33 mouse cellular contexts compared by ENCODE assay signal in the genomic region with DNA sequence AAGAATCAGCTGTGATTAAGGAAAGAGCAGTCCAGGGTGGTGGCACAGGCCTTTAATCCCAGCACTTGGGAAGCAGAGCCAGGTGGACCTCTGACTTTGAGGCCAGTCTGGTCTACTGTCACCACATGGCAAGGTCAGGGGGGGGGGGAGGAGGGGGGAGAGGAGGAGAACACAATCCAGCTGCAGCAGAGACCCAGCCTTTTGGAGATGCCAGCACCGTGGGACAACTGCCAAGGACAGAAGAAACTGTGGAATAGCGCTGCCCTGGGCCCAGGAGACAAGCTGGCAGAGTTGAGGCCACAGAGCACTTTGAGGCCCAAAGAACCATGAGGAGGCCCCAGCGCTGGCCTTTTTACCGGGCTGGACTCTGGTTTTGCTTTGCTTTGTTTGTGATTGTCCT. TPM values are rescaled to one million over a fixed set of nuclear protein-coding genes. Genes with fewer than 3 reads are reported as not detected.
"Had no signal": no experiment of that assay in that cellular context is flagged by ENCODE, and none has a peak within 500 bp of the region (broad histone marks: within the 10 kb centered on the region; RNA-seq: fewer than 3 reads in every experiment).

No protein-coding gene starts in this region.

- H3K4me3 ChIP-seq: kidney, embryonic 15.5 days; left cerebral cortex, adult 2 months; limb, embryonic 13.5 days; liver, embryonic 12.5 days; liver, embryonic 15.5 days; lung, embryonic 15.5 days; megakaryocyte, embryonic 14.5 days; midbrain, embryonic 10.5 days; midbrain, embryonic 13.5 days; myocyte; neural tube, embryonic 13.5 days had no signal

- H3K9ac ChIP-seq: kidney, embryonic 15.5 days; limb, embryonic 13.5 days; liver, embryonic 12.5 days; liver, embryonic 15.5 days; lung, embryonic 15.5 days; midbrain, embryonic 13.5 days; neural tube, embryonic 13.5 days had no signal

- DNase-seq: kidney, postnatal 10 days; kidney, postnatal 36 days; layer of hippocampus, postnatal 36 days; liver; lung, adult 18-20 months; lung, postnatal 10 days; lung, postnatal 36 days; right cerebral cortex, adult 18-20 months; right cerebral cortex, postnatal 14 days; right cerebral cortex, postnatal 4 days; thymus, adult 2 months; thymus, postnatal 14 days; thymus, postnatal 4 days had no signal

- H3K4me2 ChIP-seq: kidney, embryonic 15.5 days; limb, embryonic 13.5 days; liver, embryonic 12.5 days; liver, embryonic 15.5 days; lung, embryonic 15.5 days; midbrain, embryonic 13.5 days; neural tube, embryonic 13.5 days had no signal

- ATAC-seq: liver, embryonic 12.5 days; midbrain, embryonic 13.5 days; midbrain, embryonic 16.5 days had no signal

- H3K27ac ChIP-seq: kidney, embryonic 15.5 days; left cerebral cortex, adult 2 months; limb, embryonic 13.5 days; liver, embryonic 12.5 days; liver, embryonic 15.5 days; lung, embryonic 15.5 days; midbrain, embryonic 10.5 days; midbrain, embryonic 13.5 days; neural tube, embryonic 13.5 days; stomach, postnatal 0 days had no signal

- H3K9me3 ChIP-seq: kidney, embryonic 15.5 days; limb, embryonic 13.5 days; liver, embryonic 12.5 days; liver, embryonic 15.5 days; lung, embryonic 15.5 days; megakaryocyte, embryonic 14.5 days; midbrain, embryonic 10.5 days; midbrain, embryonic 13.5 days; neural tube, embryonic 13.5 days had no signal

- H3K36me3 ChIP-seq: liver, embryonic 15.5 days; midbrain, embryonic 13.5 days; neural tube, embryonic 13.5 days had no signal

RNA-seq across cellular contexts. Expression of gene Wnt10b, which starts 12.0 kb away (rescaled TPM):
- total RNA-seq: monocyte, adult 5-6 weeks had no signal
- polyA plus RNA-seq: liver, embryonic 12.5 days; liver, embryonic 15.5 days; midbrain, embryonic 16.5 days; neural tube, embryonic 13.5 days; stomach, embryonic 14.5 days had no signal

RNA-seq across cellular contexts. Expression of gene Wnt1, which starts 23.7 kb away (rescaled TPM):
- total RNA-seq: layer of hippocampus, adult 8-10 months; layer of hippocampus, postnatal 10 days; layer of hippocampus, postnatal 36 days; left cerebral cortex, postnatal 10 days; left cerebral cortex, postnatal 36 days; monocyte, adult 5-6 weeks; neutrophil, adult 5-6 weeks had no signal
- polyA plus RNA-seq: limb, embryonic 13.5 days; liver, embryonic 12.5 days; liver, embryonic 15.5 days; lung, embryonic 15.5 days; stomach, embryonic 14.5 days; stomach, postnatal 0 days had no signal

RNA-seq across cellular contexts. Expression of gene Fkbp11, which starts 37.9 kb away (rescaled TPM):
- total RNA-seq: monocyte, adult 5-6 weeks had no signal

RNA-seq across cellular contexts. Expression of gene Ddn, which starts 43.4 kb away (rescaled TPM):
- total RNA-seq: monocyte, adult 5-6 weeks had no signal
- polyA plus RNA-seq: liver, embryonic 12.5 days; liver, embryonic 15.5 days; stomach, embryonic 14.5 days; stomach, postnatal 0 days had no signal
